Mouse (Mus musculus): ENCODE data around the gene Ptprh.

GRCm38 (mm10) chr7:4542013-4542412, 61.8 kb downstream of the Ptprh start:
- TF ChIP-seq EP300 (IDR thresholded peaks at IDR 0.05; ENCODE audit: insufficient read depth, low read depth, low read length) = no peak
- no peak for TF ChIP-seq CTCF (IDR thresholded peaks at IDR 0.05; ENCODE audit: low read depth, low read length)
